Mouse (Mus musculus): ENCODE measurements around the gene Vrtn.

Vrtn gene

GRCm38 (mm10) chr12:84640654-84641053, at the start of gene Vrtn:
Vrtn (plus strand) TSS chr12:84641019.
- no peak for DNase-seq (ENCODE audit: low spot score in 2 of 2)

- DNase-seq (ENCODE audit: low spot score in 2 of 2), result no peak
These were observed 42.5 kb upstream of the Vrtn start for GRCm38 (mm10) chr12:84598324-84598723.

- no peak for DNase-seq (ENCODE audit: low spot score in 2 of 2)
These were observed 36.8 kb upstream of the Vrtn start for GRCm38 (mm10) chr12:84604001-84604400.

GRCm38 (mm10) chr12:84605860-84606259, 35.0 kb upstream of the Vrtn start:
- no peak for DNase-seq (ENCODE audit: low spot score in 2 of 2)

- no peak for DNase-seq (ENCODE audit: low spot score in 2 of 2)
These were observed 29.1 kb upstream of the Vrtn start for GRCm38 (mm10) chr12:84611718-84612117.

- no peak for DNase-seq (ENCODE audit: low spot score in 2 of 2)
These were observed 28.3 kb upstream of the Vrtn start for GRCm38 (mm10) chr12:84612518-84612917.

GRCm38 (mm10) chr12:84614001-84614400, 26.8 kb upstream of the Vrtn start:
- DNase-seq (ENCODE audit: low spot score in 2 of 2), result no peak

GRCm38 (mm10) chr12:84614524-84614923, 26.3 kb upstream of the Vrtn start:
- peak; percentile 53 to 68 for DNase-seq (ENCODE audit: low spot score in 2 of 2)

GRCm38 (mm10) chr12:84616977-84617630, 23.7 kb upstream of the Vrtn start, which contains the start of gene Abcd4:
Abcd4 (minus strand) TSS chr12:84617413.
- DNase-seq (ENCODE audit: low spot score in 2 of 2), result peak; percentile 92 to 95

- peak in 1 of 2 experiments; percentile 20 for DNase-seq (ENCODE audit: low spot score in 2 of 2)
These were observed 23.2 kb upstream of the Vrtn start for GRCm38 (mm10) chr12:84617663-84618062.

GRCm38 (mm10) chr12:84620975-84621374, 19.8 kb upstream of the Vrtn start:
- no peak for DNase-seq (ENCODE audit: low spot score in 2 of 2)

- no peak for DNase-seq (ENCODE audit: low spot score in 2 of 2)
These were observed 16.2 kb upstream of the Vrtn start for GRCm38 (mm10) chr12:84624601-84625000.

GRCm38 (mm10) chr12:84625116-84625515, 15.7 kb upstream of the Vrtn start:
- DNase-seq (ENCODE audit: low spot score in 2 of 2), result peak; percentile 23 to 28

- DNase-seq (ENCODE audit: low spot score in 2 of 2), result no peak
These were observed 9.0 kb upstream of the Vrtn start for GRCm38 (mm10) chr12:84631867-84632266.

GRCm38 (mm10) chr12:84640253-84640652, 566 bp upstream of the Vrtn start:
- DNase-seq (ENCODE audit: low spot score in 2 of 2), result no peak

- DNase-seq (ENCODE audit: low spot score in 2 of 2), result no peak
These were observed 9.4 kb downstream of the Vrtn start for GRCm38 (mm10) chr12:84650234-84650633.

- peak; percentile 59 to 74 for DNase-seq (ENCODE audit: low spot score in 2 of 2)
These were observed 13.1 kb downstream of the Vrtn start for GRCm38 (mm10) chr12:84653912-84654311.

- DNase-seq (ENCODE audit: low spot score in 2 of 2), result no peak
These were observed 29.7 kb downstream of the Vrtn start for GRCm38 (mm10) chr12:84670555-84670954.

- no peak for DNase-seq (ENCODE audit: low spot score in 2 of 2)
These were observed 30.8 kb downstream of the Vrtn start for GRCm38 (mm10) chr12:84671646-84672045.

GRCm38 (mm10) chr12:84674666-84675526, 34.1 kb downstream of the Vrtn start:
- no peak for DNase-seq (ENCODE audit: low spot score in 2 of 2)

- no peak for DNase-seq (ENCODE audit: low spot score in 2 of 2)
These were observed 35.2 kb downstream of the Vrtn start for GRCm38 (mm10) chr12:84676011-84676410.

GRCm38 (mm10) chr12:84684569-84684968, 43.8 kb downstream of the Vrtn start:
- DNase-seq (ENCODE audit: low spot score in 2 of 2), result no peak

- DNase-seq (ENCODE audit: low spot score in 2 of 2), result no peak
These were observed 45.4 kb downstream of the Vrtn start for GRCm38 (mm10) chr12:84686176-84686575.
